Mouse (Mus musculus): ENCODE data around the gene Olfr845. TPM values are rescaled to one million over a fixed set of nuclear protein-coding genes. Genes with fewer than 3 reads are reported as not detected.

The Olfr845 gene
- total RNA-seq (2021): not detected
- long read RNA-seq, experiment 1: 0 reads
- long read RNA-seq, experiment 2: 0 reads

DNA sequence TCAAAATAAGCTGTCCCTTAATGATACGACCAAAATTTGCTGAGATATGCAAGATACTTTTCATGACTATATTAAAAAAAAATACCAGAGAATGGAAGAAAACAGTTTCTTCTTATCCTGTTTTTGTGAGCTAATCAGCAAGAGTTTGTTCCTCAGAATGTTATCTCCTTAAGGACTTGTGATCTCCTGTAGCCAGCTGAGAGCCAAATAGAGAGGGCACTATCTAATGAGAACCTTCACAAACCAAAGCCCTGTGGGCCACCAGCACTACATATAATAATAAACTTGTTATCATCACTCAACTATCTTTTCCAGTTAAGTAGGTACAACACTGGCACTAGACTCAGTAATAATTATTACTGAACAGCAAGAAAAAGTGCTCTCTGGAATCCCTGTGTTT lies at the start of gene Olfr845:
Gene Olfr845, plus strand, starts transcription at position 301 of the 400 bp plus-strand sequence.
- no peak for DNase-seq

DNA sequence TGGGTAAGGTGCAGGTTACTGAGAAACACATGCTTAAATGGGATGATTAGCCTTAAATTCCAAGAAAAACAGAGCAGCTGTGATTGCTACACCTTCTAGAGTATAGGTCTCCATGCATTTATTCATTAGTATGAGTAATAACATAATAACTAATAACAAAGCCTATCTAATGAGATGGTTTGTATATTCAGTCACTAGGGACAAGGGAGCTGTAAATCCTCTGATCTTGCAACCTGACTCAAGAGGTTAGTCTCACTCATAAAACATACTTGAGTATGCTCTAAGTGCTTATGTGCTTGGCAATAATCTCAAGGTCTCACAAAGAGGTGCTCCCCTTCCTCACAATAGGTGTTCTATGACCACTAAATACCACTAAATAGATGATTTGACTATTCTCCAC lies 20.2 kb upstream of the Olfr845 start, which contains the start of gene Olfr844:
Gene Olfr844, plus strand, starts transcription at position 301 of the 400 bp plus-strand sequence.
- DNase-seq: no peak

GRCm38 (mm10) chr9:19363905-19364304 lies 27.6 kb downstream of the Olfr845 start, which contains the start of gene Olfr846:
Gene Olfr846, minus strand, starts transcription at chr9:19364005.
- DNase-seq: no peak

- no peak for DNase-seq
Observed at GRCm38 (mm10) chr9:19378569-19378968, 42.3 kb downstream of the Olfr845 start, which contains the start of gene Olfr847. Gene Olfr847, minus strand, starts transcription at chr9:19378669.

Other genes starting within 250 kb of the Olfr845 start
- not detected for gene Olfr836, start 216.1 kb upstream of the Olfr845 start, total RNA-seq (2021)
- not detected for gene Olfr837, start 200.1 kb upstream of the Olfr845 start, total RNA-seq (2021)
- under 1 TPM in 1 of 2 experiments, not detected in 1; 0.03 TPM for gene Olfr839-ps1, start 159.1 kb upstream of the Olfr845 start, total RNA-seq (2021)
- not detected for gene Olfr843, start 84.5 kb upstream of the Olfr845 start, total RNA-seq (2021)
- gene Olfr844, start 20.1 kb upstream of the Olfr845 start, total RNA-seq (2021): not detected
- not detected for gene Olfr846, start 27.5 kb downstream of the Olfr845 start, total RNA-seq (2021)
- gene Olfr847, start 42.2 kb downstream of the Olfr845 start, total RNA-seq (2021): not detected
- gene Olfr849, start 103.8 kb downstream of the Olfr845 start, total RNA-seq (2021): not detected
- not detected for gene Olfr850, start 141.8 kb downstream of the Olfr845 start, total RNA-seq (2021)
- not detected for gene Olfr851, start 156.8 kb downstream of the Olfr845 start, total RNA-seq (2021)
- not detected for gene Olfr853, start 204.6 kb downstream of the Olfr845 start, total RNA-seq (2021)
- not detected for gene Olfr854, start 230.9 kb downstream of the Olfr845 start, total RNA-seq (2021)
- gene Olfr855, start 246.2 kb downstream of the Olfr845 start, total RNA-seq (2021): not detected